Mouse (Mus musculus): ENCODE measurements at regions not wholly inside any gene's neighbourhood (a gene's known extent, or its start where the extent isn't known, plus 50 kb on each side); places are given as distances from the start of the nearest gene placed in this dataset.

GRCm38 (mm10) chr4:153662731-153663130 is 180.1 kb upstream of the Ajap1 start:
- no peak for TF ChIP-seq CTCF (IDR thresholded peaks at IDR 0.05; ENCODE audit: low read depth, low read length)
- no peak for TF ChIP-seq POLR2A (IDR thresholded peaks at IDR 0.05; ENCODE audit: borderline replicate concordance, low read depth, low read length)
